Mouse (Mus musculus): ENCODE results near the gene Gm29666.

Gm29666 gene

GRCm38 (mm10) chr15:84919938-84920337, at the start of gene Gm29666:
Gene Gm29666, minus strand, starts transcription at chr15:84920038.
- no peak for DNase-seq

DNA sequence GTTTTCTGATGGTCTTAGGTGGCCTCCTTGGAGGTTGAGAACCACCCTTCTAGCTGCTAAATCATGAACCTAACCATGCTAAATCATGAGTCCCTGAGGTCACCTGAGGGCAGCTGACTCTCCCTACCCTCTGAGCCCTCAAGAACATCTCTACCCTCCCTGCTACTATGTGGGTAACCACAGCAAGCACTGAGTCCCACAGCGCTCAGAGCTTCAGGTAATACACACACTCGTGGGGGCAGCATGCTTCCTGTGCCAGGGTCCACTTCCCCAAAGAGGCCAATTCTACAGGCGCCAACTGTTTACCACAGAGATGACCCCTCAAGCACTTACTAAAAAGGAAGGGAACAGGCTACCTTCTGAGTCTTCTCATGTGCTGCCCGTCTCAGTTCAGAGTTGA, 48.7 kb upstream of the Gm29666 start:
- no peak for DNase-seq

DNA sequence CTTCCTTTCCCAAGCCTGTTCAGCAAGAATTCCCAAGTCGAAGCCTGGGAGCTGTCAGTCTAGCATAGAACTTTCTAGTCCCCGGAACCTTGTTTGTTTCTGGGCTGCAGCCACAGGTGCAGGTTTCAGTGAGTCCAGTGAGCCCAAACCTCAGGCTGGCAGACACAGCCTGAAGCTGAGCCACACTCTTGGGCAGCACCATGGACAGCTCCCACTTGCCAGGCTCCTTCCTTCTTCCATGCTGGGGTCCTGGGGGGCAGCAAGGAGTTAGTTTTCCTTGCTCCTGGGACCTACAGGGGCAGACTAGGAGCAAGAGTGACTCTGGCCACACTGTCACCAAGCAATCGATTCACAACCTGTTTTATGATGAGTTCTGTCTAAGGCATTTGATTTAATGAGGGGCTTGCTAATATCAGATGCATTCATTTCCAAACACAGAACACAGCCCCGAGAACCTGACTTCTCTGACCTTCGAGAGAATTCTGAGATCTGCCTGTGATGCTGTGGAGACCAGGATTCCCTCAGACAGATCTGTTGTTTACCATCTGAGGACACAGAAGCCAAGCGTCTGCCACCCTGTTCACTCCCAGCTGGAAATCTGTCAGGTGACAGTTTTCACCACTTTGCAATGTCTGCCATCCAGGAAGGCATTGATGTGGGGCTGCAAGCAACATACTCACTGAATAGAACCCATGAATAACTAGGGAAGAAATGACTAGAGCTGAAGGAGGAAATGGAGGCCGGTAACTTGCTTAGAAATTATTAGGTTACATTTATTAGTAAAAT, 45.9 kb upstream of the Gm29666 start:
- DNase-seq = peak; percentile 69

DNA sequence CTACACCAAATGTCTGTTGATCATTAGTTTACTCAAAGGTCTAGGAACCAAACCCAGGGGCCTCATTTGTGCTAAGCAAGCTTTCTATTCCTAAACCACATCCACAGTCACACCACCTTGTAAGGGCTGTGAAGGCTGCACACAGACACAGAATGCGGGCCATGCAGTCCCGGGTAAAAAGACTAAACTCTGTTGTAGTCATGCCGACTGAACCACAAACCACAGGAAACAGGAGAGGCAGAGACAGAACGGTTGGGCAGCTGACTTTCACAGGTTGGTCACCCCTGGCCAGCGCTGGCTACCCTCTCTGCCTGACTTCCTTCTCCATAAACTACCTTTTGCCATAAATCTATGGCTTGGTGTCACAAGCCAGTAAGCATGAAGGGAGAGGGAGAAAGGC, 44.9 kb upstream of the Gm29666 start:
- no peak for DNase-seq

GRCm38 (mm10) chr15:84962518-84962917, 42.7 kb upstream of the Gm29666 start:
- no peak for DNase-seq

GRCm38 (mm10) chr15:84960692-84961091, 40.9 kb upstream of the Gm29666 start:
- no peak for DNase-seq

GRCm38 (mm10) chr15:84959891-84960290, 40.1 kb upstream of the Gm29666 start:
- DNase-seq = no peak

DNA sequence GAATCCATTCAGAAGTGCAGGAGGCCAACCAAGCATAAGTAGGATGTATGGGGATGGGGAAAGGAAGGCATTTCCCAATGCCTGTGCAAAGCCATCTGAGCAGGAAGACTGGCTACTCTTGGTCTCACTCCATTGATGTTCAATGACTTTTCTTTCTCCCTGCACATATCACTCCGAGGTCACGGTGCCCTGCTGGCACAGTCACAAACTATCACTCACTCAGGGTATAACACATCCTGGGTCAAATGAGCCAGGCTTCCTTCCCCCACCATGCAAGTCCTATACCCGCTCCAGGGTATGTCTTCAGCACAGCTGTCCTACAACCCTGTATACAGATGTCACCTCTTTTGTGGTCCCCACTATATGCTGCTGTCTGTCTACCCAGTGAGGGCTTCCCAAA, 38.5 kb upstream of the Gm29666 start:
- no peak for DNase-seq

- DNase-seq = no peak
Measured at GRCm38 (mm10) chr15:84957851-84958250, 38.0 kb upstream of the Gm29666 start.

DNA sequence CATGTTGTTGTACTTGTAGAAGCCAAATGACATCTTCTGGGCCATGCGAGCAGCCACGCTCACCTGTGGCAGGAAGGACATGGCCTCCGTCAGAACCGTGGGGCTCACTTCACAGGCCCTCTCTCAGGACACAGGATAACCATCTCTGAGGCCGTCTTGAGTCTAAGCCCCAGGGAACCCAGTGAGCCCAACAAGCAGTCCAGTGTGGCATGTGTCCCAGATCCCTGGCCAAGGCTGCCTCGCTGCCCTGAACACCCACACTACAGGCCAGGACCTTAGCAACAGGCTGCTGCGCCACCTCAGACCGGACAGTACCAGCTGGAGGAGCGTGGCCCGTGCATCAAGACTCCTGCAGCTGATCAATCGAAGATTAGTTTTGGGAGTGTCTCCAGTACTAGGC, 33.4 kb upstream of the Gm29666 start:
- DNase-seq = no peak

DNA sequence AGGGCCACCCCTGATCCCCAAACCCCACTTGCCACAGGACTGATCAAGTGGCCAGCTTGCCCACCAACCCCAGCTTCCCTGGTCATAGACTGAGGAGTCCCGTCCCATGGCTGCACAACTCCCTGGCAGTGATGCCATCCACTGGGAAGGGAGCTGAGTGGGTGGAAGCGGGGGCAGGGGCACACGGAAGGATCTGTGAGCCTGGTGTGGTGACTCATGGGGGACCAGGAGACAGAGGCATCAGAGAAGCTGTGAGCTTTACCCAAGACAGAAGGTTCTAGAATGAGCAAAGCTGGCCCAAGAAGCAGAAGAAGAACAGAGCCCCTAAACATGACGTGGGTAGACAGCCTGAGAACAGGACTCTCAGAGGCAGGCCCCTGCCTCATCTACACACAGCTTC, 30.2 kb upstream of the Gm29666 start:
- no peak for DNase-seq

DNA sequence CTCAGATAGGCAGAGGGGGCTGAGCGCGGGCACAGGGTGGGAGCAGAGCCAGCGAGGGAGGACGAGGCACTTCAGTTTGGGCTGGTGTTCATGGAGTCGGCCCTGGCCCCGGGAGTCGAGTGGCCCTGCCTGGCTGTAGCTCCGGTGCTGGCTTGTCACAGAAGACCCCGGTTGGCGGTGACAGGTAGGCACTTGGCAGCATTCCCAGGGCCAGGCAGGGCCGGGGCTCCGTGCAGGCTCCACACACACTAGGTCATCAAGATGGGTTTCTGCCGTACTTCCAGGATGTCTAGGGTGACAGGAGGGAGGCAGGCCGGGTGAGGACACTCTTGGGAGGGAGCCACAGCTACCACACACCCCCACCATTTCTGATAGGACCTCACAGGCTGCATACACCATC, 29.2 kb upstream of the Gm29666 start:
- no peak for DNase-seq

- DNase-seq = no peak
Measured at GRCm38 (mm10) chr15:84944319-84944718, 24.5 kb upstream of the Gm29666 start.

DNA sequence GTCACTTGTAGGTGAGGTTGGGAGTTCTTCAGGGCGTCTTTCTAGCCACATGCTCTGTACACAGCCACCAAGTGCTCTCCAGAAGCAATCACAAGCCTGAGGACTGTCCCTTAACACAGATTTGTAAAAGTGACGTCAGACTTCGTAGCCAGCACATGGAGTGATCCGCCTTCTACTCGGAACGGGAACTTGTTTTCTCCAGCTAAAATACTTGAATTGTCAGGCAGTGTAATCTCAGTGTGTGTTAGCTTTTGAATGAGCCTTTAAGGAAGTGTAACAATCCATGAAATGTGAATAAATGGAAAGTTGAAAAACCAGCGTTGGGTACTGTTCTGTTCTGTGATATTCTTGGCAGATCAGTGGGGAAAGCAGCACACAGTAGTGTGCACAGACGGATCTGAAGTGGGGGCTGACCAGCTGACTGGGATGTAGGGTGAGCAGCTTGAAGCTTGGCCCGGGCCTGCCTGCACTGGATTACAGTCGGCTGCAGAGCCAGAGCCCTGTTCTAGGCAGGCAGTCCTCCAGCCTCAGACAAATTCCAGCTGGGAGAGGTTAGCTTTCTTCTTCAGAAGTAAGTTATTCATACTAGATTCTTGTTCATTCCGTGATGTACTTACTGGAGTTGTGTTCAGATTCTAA, 22.9 kb upstream of the Gm29666 start:
- no peak for DNase-seq

- DNase-seq = no peak
Measured at GRCm38 (mm10) chr15:84940102-84940501, 20.3 kb upstream of the Gm29666 start.

GRCm38 (mm10) chr15:84934901-84935300, 15.1 kb upstream of the Gm29666 start:
- DNase-seq = no peak

DNA sequence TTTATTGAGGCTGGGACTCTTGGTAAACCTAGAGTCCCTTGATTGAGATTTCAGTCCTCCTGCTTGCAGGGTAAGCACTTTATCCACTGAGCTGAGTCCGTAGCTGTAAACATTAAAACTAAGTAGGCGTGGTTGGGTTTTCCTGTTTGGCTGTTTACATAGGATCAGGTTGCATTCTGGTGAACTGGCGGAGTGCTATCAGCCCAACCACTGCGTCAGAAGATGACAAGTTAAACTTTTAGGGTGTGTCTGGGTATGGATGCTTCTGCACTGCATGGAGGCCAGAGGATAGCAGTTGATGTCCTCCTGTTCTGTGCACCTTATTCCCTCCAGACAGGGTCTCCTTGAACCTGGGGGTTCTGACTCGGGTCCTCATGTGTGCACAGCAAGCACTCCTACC, 12.5 kb upstream of the Gm29666 start:
- no peak for DNase-seq

DNA sequence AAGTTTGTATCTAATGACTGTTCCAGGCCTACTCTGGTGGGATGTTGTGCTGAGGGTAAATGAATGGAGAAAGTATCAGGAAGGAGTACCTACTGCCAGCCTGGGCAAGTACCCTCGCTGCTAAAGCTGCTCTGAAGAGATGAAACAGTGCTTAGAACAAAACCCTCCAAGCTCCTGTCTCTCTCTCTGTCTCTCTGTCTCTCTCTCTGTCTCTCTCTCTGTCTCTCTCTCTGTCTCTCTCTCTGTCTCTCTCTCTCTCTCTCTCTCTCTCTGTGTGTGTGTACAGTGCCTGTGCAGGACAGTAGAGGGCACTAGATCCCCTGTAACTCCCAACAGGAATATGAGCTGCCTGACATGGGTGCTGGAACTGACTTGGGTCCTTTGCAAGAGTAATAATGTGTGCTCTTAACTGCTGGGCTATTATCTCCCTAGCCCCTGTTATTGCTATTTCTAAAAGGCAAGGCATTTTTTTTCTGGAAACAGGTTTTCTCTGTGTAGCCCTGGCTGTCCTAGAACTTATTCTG, 5.7 kb upstream of the Gm29666 start:
- DNase-seq = peak; percentile 12

DNA sequence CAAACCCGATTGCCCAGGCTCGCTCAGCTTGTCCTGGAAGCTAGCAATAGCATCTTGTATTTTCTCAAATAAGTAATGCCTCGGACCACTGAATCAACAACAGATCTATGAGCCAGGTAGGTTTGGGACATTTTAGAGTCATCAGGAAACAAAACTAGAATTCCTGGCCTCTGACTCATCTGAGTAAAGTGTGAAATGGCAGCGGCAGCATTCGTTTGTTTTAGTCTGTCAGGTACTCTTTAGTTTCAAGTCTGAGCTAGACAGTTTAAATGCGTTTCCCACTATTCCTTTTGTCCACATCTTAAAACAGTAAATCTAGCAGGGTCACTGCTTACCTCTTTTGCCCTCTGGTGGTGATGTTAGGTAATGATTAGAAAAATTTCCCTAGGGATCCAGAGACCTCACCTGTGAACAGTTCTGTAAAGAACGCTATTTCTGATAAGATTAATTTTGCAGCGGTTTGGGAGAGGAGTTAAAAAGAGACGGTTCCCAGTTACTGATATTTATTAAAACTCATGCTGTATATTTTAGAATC, 5.0 kb upstream of the Gm29666 start:
- DNase-seq = peak; percentile 28

DNA sequence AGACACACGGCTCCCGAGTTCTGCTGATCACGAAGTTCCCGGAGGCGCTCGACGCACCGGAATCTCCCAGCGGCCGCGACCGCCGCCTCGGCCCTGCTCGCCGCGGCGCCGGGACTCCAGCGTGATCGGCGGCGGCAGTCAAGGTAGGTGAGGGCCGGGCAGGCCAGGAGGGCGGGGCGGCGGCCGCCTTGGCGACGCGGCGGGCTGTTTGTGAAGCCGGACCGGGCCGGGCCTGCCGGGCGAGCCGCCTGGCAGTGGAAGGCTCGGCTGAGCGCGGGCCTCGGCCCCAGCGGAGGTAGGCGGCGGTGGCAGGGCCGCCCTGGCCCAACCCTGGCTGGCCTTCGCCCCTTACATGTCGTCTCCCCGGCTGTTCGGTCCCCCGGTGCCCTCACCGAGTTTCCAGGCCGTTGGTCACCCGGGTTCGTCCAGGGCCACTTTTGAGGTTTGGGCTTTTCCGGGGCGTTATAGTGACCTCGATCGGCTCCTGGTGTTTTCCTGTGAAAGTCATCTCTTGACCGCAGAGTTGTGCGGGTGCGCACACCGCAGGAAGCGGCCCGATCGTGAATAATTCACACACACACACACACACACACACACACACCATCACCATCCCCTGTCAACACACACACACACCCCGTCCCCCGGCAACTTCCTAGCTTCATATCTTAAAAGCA, 3.8 kb upstream of the Gm29666 start:
- DNase-seq = no peak

GRCm38 (mm10) chr15:84922884-84923507, 3.2 kb upstream of the Gm29666 start, which contains the start of gene Nup50:
Gene Nup50, plus strand, starts transcription at chr15:84923411.
- peak; percentile 99 for DNase-seq

GRCm38 (mm10) chr15:84913201-84913600, 6.6 kb downstream of the Gm29666 start:
- DNase-seq = no peak

DNA sequence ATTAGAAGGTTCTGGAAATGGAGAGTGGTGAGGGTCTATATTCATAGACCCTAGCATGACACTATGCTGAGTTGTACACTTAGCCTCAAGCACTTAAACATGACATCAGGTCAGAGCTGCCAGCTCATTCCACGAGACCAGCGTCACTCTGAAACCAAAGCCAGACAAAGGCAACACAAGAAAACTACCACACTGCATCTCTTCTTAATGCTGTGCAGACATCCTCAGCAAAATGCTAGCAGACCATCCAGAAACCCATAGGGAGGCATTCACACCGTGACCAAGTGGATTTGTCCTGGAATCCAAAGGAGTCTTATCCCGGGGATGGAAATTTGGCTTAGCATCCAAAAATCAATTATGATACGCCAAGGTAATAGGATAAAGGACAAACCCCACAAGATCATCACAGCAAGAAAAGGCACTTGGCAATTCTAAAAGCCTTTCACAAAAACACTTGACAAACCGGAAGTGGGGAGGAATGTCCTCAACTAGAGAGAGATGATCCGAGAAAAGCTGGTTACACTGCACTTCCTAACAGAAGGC, 15.9 kb downstream of the Gm29666 start:
- DNase-seq = no peak
